Mouse (Mus musculus): ENCODE measurements around the gene Timm17a. TPM values are rescaled to one million over a fixed set of nuclear protein-coding genes. Genes with fewer than 3 reads are reported as not detected.

Gene Timm17a
- polyA plus RNA-seq (2012; ENCODE audit: insufficient read depth, low replicate concordance) = 2.2 and 5.0 TPM in 2 replicates

DNA sequence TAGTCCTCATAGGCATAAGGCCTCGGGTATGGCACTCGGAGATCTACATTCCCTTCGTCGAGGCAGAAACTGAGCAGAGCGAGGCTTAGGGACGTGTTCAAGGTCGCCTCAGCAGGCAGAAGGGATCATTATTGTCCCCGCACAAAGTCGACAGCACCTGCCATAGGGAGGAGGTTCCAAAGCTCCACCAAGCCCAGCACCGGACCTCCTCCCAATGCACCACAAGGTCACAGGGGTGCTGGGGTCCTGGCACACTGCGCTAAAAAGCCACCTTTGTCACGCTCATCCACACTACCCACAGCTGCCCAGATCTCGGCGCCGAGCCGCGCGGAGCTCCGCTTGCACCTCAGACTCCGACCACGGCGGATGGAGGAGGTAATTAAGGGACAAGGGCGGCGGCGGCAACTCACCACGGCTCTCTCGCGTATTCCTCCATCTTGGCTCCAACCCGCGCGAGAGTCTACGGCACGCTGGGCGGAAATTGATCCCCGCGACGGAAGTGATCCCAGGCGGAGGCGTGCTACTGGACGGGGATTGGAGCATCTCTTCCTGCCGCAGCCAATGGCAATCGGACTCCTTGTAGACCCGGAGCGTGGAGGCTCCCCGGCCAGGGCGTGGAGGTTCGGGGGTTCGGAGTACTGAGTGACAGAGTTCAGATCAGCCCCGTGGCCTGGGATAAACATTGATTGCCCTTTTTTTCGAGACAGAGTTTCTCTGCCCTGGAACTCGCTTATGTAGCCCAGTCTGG is at the start of gene Timm17a:
TSS of gene Timm17a (minus strand) at position 495 of the 748 bp plus-strand sequence.
- Histone ChIP-seq H3K4me1 (peaks cover 23% of the 10 kb centered on the region), H3K27me3 (replicated peaks) (peaks cover 8% of the 10 kb centered on the region)

DNA sequence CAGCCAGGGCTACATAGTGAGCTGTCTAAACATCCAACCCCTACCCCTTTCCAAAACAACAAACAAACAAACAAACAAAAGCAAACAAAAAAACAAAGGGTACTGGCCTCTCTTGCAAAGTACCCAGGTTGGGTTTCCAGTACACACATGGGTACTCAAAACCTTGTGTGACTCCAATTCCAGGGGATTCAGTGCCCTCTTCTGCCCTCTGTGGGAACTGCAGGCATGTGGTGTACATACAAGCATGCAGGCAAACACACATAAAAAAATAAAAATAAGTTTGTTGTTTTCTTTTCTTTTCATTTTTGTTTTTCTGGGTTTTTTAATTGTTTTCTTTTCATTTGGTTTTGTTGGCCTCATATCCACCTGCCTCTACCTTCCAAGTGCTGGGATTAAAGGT is 48.5 kb upstream of the Timm17a start:
- no peaks in the 10 kb centered on the region for H3K36me3 ChIP-seq (replicated peaks; ENCODE audit: low read length)
- peaks cover 69% of the 10 kb centered on the region for H3K27me3 ChIP-seq (replicated peaks)
- TF ChIP-seq GATA1 (IDR thresholded peaks at IDR 0.05; ENCODE audit: borderline replicate concordance, low read length) (no peak), FLI1 (IDR thresholded peaks at IDR 0.05; ENCODE audit: low read length) (no peak)
- peaks cover 9% of the 10 kb centered on the region for H3K4me1 ChIP-seq
- peaks cover 7% of the 10 kb centered on the region for H3K9me3 ChIP-seq
- no peak overlapping the region for H3K4me3 ChIP-seq (replicated peaks)

More for the DNA sequence above, at the start of gene Timm17a:
- TF ChIP-seq GATA1 (IDR thresholded peaks at IDR 0.05; ENCODE audit: borderline replicate concordance, low read length) = no peak
- TF ChIP-seq FLI1 (IDR thresholded peaks at IDR 0.05; ENCODE audit: low read length) = no peak
- Histone ChIP-seq H3K9me3 (no peaks in the 10 kb centered on the region), H3K36me3 (replicated peaks; ENCODE audit: low read length) (peaks cover 23% of the 10 kb centered on the region), H3K4me3 (replicated peaks) (peak within 1 kb of the TSS; percentile 99)

DNA sequence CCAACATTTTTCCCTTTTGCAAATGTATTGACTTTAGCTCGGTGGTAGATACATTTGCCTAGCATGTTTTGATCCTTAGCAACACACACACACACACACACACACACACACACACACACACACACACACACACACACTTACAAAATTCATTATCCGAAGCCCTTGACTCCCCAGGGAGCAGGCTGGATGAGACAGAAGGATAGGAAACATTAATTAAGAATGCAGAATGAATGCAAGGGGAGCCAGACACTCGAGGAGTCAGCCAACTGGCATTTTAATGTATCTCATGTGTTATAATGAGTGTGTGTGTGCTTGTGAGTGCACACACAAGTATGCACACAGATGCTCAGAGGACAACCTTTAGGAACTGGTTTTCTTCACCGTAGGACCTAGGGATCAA is 47.9 kb upstream of the Timm17a start:
- peaks cover 6% of the 10 kb centered on the region; the same call in 1 of the 2 replicates for H3K4me1 ChIP-seq
- H3K9me3 ChIP-seq = peaks cover 7% of the 10 kb centered on the region
- peaks cover 66% of the 10 kb centered on the region for H3K27me3 ChIP-seq (replicated peaks)
- no peaks in the 10 kb centered on the region for H3K36me3 ChIP-seq (replicated peaks; ENCODE audit: low read length)
- TF ChIP-seq FLI1 (IDR thresholded peaks at IDR 0.05; ENCODE audit: low read length) (no peak), GATA1 (IDR thresholded peaks at IDR 0.05; ENCODE audit: borderline replicate concordance, low read length) (no peak)
- no peak overlapping the region for H3K4me3 ChIP-seq (replicated peaks)

DNA sequence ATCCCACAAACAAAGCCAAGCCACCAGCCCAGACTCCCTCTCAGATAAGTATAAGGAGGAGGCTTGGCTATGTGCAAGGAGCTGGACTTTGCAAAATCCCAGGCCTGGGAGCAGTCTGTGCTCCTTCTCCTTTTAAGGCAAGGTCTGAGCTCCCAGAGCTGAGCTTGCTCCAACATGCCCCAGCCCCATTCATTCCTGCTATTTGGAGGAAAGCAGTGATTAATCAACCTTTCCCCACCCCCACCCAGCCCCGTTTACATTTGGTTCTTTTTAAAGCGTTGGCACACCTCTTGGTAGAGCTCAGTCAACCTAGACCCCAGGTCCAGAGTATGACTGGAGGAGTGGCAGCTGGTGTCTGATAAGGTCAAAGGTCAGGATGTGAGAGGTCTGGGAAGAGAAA is 45.5 kb upstream of the Timm17a start:
- no peaks in the 10 kb centered on the region for H3K36me3 ChIP-seq (replicated peaks; ENCODE audit: low read length)
- H3K9me3 ChIP-seq = peaks cover 7% of the 10 kb centered on the region
- no peak for TF ChIP-seq FLI1 (IDR thresholded peaks at IDR 0.05; ENCODE audit: low read length)
- TF ChIP-seq GATA1 (IDR thresholded peaks at IDR 0.05; ENCODE audit: borderline replicate concordance, low read length) = no peak
- H3K4me3 ChIP-seq (replicated peaks) = no peak overlapping the region
- peaks cover 6% of the 10 kb centered on the region; the same call in 1 of the 2 replicates for H3K4me1 ChIP-seq
- peaks cover 67% of the 10 kb centered on the region for H3K27me3 ChIP-seq (replicated peaks)

DNA sequence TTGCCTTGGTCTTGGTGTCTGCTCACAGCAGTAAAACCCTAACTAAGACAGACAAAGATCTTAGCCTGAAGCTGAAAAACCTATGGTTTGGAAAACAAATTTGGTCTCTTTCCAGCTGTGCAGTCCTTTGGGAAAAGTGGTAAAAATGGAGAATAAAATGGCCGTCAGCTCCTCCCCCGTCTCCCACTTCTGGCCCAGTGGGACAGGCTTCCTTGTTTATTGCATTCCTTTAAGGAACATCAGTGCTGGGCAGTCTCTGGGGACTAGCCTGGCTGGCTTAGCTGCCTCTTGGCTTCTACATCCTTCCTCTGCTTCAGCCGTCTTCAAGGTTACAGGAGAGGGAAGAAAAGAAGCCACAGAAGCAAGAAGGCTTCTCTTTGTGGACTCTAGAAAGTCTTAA is 38.4 kb upstream of the Timm17a start:
- Histone ChIP-seq H3K36me3 (replicated peaks; ENCODE audit: low read length) (no peaks in the 10 kb centered on the region), H3K4me3 (replicated peaks) (no peak overlapping the region), H3K4me1 (peaks cover 3% of the 10 kb centered on the region; the same call in 1 of the 2 replicates), H3K27me3 (replicated peaks) (peaks cover 66% of the 10 kb centered on the region), H3K9me3 (no peaks in the 10 kb centered on the region)
- no peak for TF ChIP-seq GATA1 (IDR thresholded peaks at IDR 0.05; ENCODE audit: borderline replicate concordance, low read length)
- TF ChIP-seq FLI1 (IDR thresholded peaks at IDR 0.05; ENCODE audit: low read length) = no peak

DNA sequence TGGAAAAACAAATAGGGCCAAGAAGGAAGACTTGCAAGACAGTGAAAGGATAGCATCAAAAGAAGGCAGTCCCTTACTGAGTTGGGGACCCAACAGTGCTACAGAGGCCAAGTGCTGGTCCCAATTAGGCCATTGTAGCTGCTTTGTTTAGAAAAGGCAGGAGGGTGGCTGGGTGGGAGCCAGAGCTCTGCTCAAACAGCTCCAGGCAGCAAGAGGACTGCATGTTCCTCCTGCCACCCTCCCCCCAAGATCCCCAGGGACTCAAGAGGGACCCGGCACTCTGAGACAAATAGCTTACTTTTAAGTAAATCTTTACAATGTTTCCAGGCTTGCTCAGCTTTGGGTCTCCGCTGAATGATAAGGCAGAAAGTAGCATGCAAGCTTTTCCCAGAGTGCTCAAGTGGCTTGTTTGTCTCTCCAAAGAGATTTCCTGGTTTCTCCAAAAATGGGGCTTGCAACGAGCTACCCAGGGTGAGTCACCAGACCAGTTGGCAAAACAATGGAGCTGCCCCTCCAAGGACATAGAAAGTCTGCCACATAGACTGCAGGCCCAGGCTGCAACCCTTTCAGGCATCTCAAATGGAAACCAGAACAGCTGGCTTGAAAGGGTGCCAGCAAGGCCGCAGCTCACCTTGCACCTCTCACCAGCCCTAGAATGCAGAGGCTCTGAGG is 34.1 kb upstream of the Timm17a start:
- TF ChIP-seq FLI1 (IDR thresholded peaks at IDR 0.05; ENCODE audit: low read length) (no peak), GATA1 (IDR thresholded peaks at IDR 0.05; ENCODE audit: borderline replicate concordance, low read length) (no peak)
- no peak overlapping the region for H3K4me3 ChIP-seq (replicated peaks)
- H3K9me3 ChIP-seq = no peaks in the 10 kb centered on the region
- peaks cover 4% of the 10 kb centered on the region; the same call in 1 of the 2 replicates for H3K4me1 ChIP-seq
- peaks cover 53% of the 10 kb centered on the region for H3K27me3 ChIP-seq (replicated peaks)
- H3K36me3 ChIP-seq (replicated peaks; ENCODE audit: low read length) = no peaks in the 10 kb centered on the region

DNA sequence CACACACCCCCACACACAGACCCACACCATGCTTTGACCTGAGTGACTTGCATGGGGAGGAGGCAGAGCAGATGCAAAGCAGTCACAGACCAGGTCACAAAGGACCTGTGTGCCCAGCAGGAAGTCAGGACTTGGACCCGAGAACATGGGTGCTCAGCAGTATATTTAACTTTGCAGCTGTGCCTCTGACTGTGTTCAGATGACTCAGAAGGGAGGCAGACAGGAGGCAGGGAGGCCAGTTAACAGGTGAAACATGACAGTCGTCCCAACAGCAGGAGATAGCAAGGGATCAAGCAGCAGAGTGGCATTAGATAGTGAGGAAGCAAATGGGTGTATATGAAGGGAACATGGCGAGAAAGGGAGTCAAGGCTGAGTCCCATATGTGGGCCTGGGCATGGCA is 33.3 kb upstream of the Timm17a start:
- Histone ChIP-seq H3K36me3 (replicated peaks; ENCODE audit: low read length) (no peaks in the 10 kb centered on the region), H3K27me3 (replicated peaks) (peaks cover 51% of the 10 kb centered on the region), H3K4me3 (replicated peaks) (no peak overlapping the region), H3K9me3 (no peaks in the 10 kb centered on the region), H3K4me1 (peaks cover 4% of the 10 kb centered on the region; the same call in 1 of the 2 replicates)
- no peak for TF ChIP-seq FLI1 (IDR thresholded peaks at IDR 0.05; ENCODE audit: low read length)
- no peak for TF ChIP-seq GATA1 (IDR thresholded peaks at IDR 0.05; ENCODE audit: borderline replicate concordance, low read length)

DNA sequence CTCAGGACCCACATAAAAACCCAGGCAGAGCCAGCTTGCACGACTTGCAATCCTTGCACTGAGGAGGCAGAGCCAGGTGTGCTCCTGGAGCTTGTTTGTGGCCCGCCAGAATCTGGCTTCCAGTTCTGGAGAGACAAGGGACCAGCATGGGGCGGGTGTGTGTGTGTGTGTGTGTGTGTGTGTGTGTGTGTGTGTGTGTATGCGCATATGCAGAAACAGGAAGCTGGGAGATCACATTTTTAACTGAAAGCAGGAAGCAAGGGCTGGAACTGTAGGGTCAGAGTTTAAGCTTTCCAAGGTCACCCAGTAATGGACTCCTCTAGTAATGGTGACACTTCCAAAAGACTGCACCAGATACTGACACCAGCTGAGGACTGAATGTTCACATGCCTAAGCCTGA is 30.4 kb upstream of the Timm17a start:
- peaks cover 4% of the 10 kb centered on the region; the same call in 1 of the 2 replicates for H3K4me1 ChIP-seq
- H3K36me3 ChIP-seq (replicated peaks; ENCODE audit: low read length) = no peaks in the 10 kb centered on the region
- H3K27me3 ChIP-seq (replicated peaks) = peaks cover 45% of the 10 kb centered on the region
- H3K9me3 ChIP-seq = no peaks in the 10 kb centered on the region
- TF ChIP-seq FLI1 (IDR thresholded peaks at IDR 0.05; ENCODE audit: low read length) (no peak), GATA1 (IDR thresholded peaks at IDR 0.05; ENCODE audit: borderline replicate concordance, low read length) (no peak)
- H3K4me3 ChIP-seq (replicated peaks) = no peak overlapping the region

DNA sequence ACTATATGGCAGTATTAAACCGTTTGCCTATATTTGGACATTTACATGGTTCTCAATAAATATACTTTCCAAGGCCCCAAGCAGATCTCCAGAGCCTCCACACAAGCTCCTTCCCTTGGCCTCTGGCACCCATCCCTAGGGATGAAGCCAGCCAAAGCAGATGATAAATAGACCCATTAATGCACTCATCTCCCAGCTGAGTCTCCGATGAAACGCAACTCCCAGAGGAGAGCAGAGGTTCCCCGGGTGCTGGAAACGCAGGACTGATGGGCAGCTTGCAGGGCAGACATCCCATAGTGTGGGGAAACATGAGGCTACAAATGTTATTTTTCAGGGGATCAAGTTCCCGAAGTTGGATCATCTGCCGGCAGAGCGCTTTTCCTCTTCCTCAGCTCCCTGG is 28.4 kb upstream of the Timm17a start:
- no peak for TF ChIP-seq GATA1 (IDR thresholded peaks at IDR 0.05; ENCODE audit: borderline replicate concordance, low read length)
- TF ChIP-seq FLI1 (IDR thresholded peaks at IDR 0.05; ENCODE audit: low read length) = no peak
- no peaks in the 10 kb centered on the region for H3K9me3 ChIP-seq
- H3K27me3 ChIP-seq (replicated peaks) = peaks cover 46% of the 10 kb centered on the region
- H3K4me3 ChIP-seq (replicated peaks) = no peak overlapping the region
- H3K36me3 ChIP-seq (replicated peaks; ENCODE audit: low read length) = no peaks in the 10 kb centered on the region
- peaks cover under 1% of the 10 kb centered on the region; the same call in 1 of the 2 replicates for H3K4me1 ChIP-seq

DNA sequence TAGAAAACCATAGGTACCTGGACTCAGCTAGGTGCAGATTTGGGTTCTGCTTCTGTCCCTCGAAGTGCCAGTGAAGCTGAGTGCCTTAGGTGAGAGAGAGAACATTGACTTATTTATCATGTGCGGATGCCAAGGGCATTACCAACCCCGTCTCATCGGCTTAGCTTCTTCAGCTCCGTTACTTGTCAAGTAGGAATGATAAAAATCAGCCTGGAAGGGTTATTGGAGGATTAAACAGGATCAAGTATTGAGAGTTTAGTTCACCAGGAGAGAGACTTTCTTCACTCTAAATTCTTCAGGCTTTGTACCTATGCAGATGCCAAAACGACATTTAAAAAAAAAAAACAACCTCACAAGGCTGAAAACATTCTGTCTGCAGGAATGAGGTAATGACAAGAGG is 17.0 kb upstream of the Timm17a start:
- H3K4me3 ChIP-seq (replicated peaks) = no peak overlapping the region
- H3K9me3 ChIP-seq = no peaks in the 10 kb centered on the region
- H3K4me1 ChIP-seq = no peaks in the 10 kb centered on the region
- H3K27me3 ChIP-seq (replicated peaks) = peaks cover 73% of the 10 kb centered on the region
- H3K36me3 ChIP-seq (replicated peaks; ENCODE audit: low read length) = no peaks in the 10 kb centered on the region
- no peak for TF ChIP-seq GATA1 (IDR thresholded peaks at IDR 0.05; ENCODE audit: borderline replicate concordance, low read length)
